Mouse (Mus musculus): Measurements from ENCODE around the gene Tfpt. TPM values are rescaled to one million over a fixed set of nuclear protein-coding genes. Genes with fewer than 3 reads are reported as not detected.

Tfpt gene
- total RNA-seq (2021) = 10 to 100 TPM; 31.8 to 35.5 TPM
- long read RNA-seq, experiment 1, transcript Tfpt-204 (6 exons, 1,091 nt) = major isoform, 5 of 12 reads
- long read RNA-seq, experiment 1, partial matches to known transcripts = 0 of 12 reads
- long read RNA-seq, experiment 1, other reads (novel, unspliced or antisense) = 3 of 12 reads
- long read RNA-seq, experiment 2, transcript Tfpt-204 (6 exons, 1,091 nt) = major isoform, 11 of 27 reads
- long read RNA-seq, experiment 2, transcript Tfpt-202 (6 exons, 1,166 nt) = minor isoform, 7 of 27 reads
- long read RNA-seq, experiment 2, partial matches to known transcripts = 3 of 27 reads
- long read RNA-seq, experiment 2, other reads (novel, unspliced or antisense) = 6 of 27 reads

- peak; percentile 74 to 80 for DNase-seq (ENCODE audit: low spot score in 2 of 2)
These were observed at the start of gene Tfpt, which contains the start of gene Prpf31 for GRCm38 (mm10) chr7:3629543-3630477. TSS of gene Tfpt (minus strand) at chr7:3629929. TSS of gene Prpf31 (plus strand) at chr7:3629985.

- no peak for DNase-seq (ENCODE audit: low spot score in 2 of 2)
These were observed 47.6 kb upstream of the Tfpt start, which contains the start of gene Tmc4 for GRCm38 (mm10) chr7:3677342-3677741. TSS of gene Tmc4 (minus strand) at chr7:3677553.

- DNase-seq (ENCODE audit: low spot score in 2 of 2) = no peak
These were observed 46.6 kb upstream of the Tfpt start for GRCm38 (mm10) chr7:3676371-3676770.

- DNase-seq (ENCODE audit: low spot score in 2 of 2) = no peak
These were observed 45.5 kb upstream of the Tfpt start for GRCm38 (mm10) chr7:3675228-3675548.

- peak; percentile 44 to 68 for DNase-seq (ENCODE audit: low spot score in 2 of 2)
These were observed 44.9 kb upstream of the Tfpt start for GRCm38 (mm10) chr7:3674507-3675227.

- DNase-seq (ENCODE audit: low spot score in 2 of 2) = no peak
These were observed 37.2 kb upstream of the Tfpt start for GRCm38 (mm10) chr7:3666921-3667391.

GRCm38 (mm10) chr7:3665215-3666114 lies 35.7 kb upstream of the Tfpt start, which contains the start of gene Leng1:
TSS of gene Leng1 (minus strand) at chr7:3665840.
- DNase-seq (ENCODE audit: low spot score in 2 of 2) = peak; percentile 79 to 91

GRCm38 (mm10) chr7:3664524-3665214 lies 34.9 kb upstream of the Tfpt start:
- DNase-seq (ENCODE audit: low spot score in 2 of 2) = no peak

GRCm38 (mm10) chr7:3658578-3658977 lies 28.8 kb upstream of the Tfpt start:
- no peak for DNase-seq (ENCODE audit: low spot score in 2 of 2)

- DNase-seq (ENCODE audit: low spot score in 2 of 2) = no peak
These were observed 27.2 kb upstream of the Tfpt start for GRCm38 (mm10) chr7:3656966-3657365.

GRCm38 (mm10) chr7:3646641-3647040 lies 16.9 kb upstream of the Tfpt start:
- DNase-seq (ENCODE audit: low spot score in 2 of 2) = no peak

GRCm38 (mm10) chr7:3646188-3646587 lies 16.5 kb upstream of the Tfpt start:
- DNase-seq (ENCODE audit: low spot score in 2 of 2) = no peak

GRCm38 (mm10) chr7:3645488-3646025 lies 15.8 kb upstream of the Tfpt start:
- peak in 1 of 2 experiments; percentile 25 for DNase-seq (ENCODE audit: low spot score in 2 of 2)

- peak; percentile 94 to 96 for DNase-seq (ENCODE audit: low spot score in 2 of 2)
These were observed 15.2 kb upstream of the Tfpt start, which contains the start of gene Cnot3 for GRCm38 (mm10) chr7:3644672-3645487. TSS of gene Cnot3 (plus strand) at chr7:3645268.

GRCm38 (mm10) chr7:3644348-3644671 lies 14.6 kb upstream of the Tfpt start:
- DNase-seq (ENCODE audit: low spot score in 2 of 2) = no peak

- DNase-seq (ENCODE audit: low spot score in 2 of 2) = no peak
These were observed 14.1 kb upstream of the Tfpt start for GRCm38 (mm10) chr7:3643843-3644242.

- no peak for DNase-seq (ENCODE audit: low spot score in 2 of 2)
These were observed 13.7 kb upstream of the Tfpt start for GRCm38 (mm10) chr7:3643412-3643811.

GRCm38 (mm10) chr7:3630478-3630815 lies 718 bp upstream of the Tfpt start:
- DNase-seq (ENCODE audit: low spot score in 2 of 2) = no peak

- DNase-seq (ENCODE audit: low spot score in 2 of 2) = no peak
These were observed 699 bp downstream of the Tfpt start for GRCm38 (mm10) chr7:3629030-3629429.
